Mouse (Mus musculus) adrenal gland, postnatal 4 days (tissue): ENCODE measurements around the gene Ap1s2. TPM values are rescaled to one million over a fixed set of nuclear protein-coding genes. Genes with fewer than 3 reads are reported as not detected.

ENCODE experiments used
- DNase-seq, 2 experiments: peaks; one replicate each; pipeline ENCODE4 v3.0.0; 2021 to 2022; ENCODE audit warnings: low spot score in 2 of 2, mixed read lengths in 2 of 2
- total RNA-seq, 2 experiments: library from RNA; stranded (reverse); gene quantifications; 2 replicates each; pipeline ENCODE4 v1.2.3; 2021

Gene Ap1s2
- total RNA-seq, 2 experiments from 2014 or later = 21.6 to 23.5 TPM

DNA sequence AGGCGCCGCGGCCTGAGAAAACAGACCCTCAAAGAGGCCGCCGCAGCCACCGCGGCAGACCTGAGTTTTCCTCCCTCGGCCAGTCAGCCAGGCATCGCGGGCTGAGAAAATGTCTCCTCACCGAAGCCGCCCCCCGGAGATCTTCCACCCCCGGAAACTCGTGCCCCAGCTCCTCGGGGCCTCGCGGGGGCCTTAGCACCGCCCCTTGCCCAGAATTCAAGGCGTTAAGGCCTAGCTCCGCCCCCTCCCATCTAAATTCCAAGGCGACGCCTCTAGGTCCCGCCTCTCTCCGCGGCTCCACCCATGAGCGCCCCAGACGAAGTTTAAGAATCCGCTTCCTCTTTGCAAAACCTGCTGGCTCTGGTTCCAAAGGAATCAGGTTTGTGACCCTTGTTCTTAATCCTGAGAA lies 49.7 kb downstream of the Ap1s2 start, which contains the start of gene Zrsr2:
TSS of gene Zrsr2 (minus strand) at position 195 of the 409 bp plus-strand sequence.
- DNase-seq = peak; percentile 50 to 70

GRCm38 (mm10) chrX:163981092-163981491 lies 72.3 kb downstream of the Ap1s2 start:
- DNase-seq = no peak

GRCm38 (mm10) chrX:163981500-163981899 lies 72.7 kb downstream of the Ap1s2 start:
- no peak for DNase-seq

DNA sequence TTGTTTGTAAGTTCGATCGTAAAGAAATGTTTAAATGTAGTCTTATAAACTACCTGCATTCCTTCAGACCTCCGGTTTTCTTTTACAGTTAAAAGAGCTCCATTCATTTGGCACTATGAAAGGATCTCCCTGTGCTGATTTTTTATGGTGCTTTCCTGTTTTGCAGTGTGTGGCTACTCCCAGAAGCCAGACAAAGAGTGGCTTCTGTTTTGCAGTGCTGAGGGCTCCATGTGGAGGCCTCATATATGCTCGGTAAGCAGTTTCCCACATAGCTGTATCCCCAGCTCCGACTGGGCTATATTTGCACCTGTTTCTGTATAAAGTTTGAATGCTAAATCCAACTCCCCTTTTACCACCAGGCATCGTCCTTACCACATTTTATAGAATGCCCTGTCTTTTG lies 73.3 kb downstream of the Ap1s2 start:
- no peak for DNase-seq

Other genes with a start within 250 kb of the Ap1s2 start
- gene Rnf138rt1, start 147.7 kb upstream of the Ap1s2 start, total RNA-seq = 1 to 10 TPM; 1.9 to 2.3 TPM
- gene Zrsr2, start 49.6 kb downstream of the Ap1s2 start, total RNA-seq = 10 to 100 TPM; 33.0 to 34.3 TPM
- gene Car5b, start 119.0 kb downstream of the Ap1s2 start, total RNA-seq = 1 to 10 TPM; 1.5 to 4.2 TPM
- gene Siah1b, start 167.5 kb downstream of the Ap1s2 start, total RNA-seq = 10 to 100 TPM in 1 of 2 experiments, 1 to 10 TPM in 1; 9.9 to 12.2 TPM
- 10 to 100 TPM in 1 of 2 experiments, under 1 TPM in 1; 0.90 to 26.4 TPM for gene Cltrn, start 179.8 kb downstream of the Ap1s2 start, total RNA-seq
- 10 to 100 TPM; 68.6 to 73.6 TPM for gene Ace2, start 230.3 kb downstream of the Ap1s2 start, total RNA-seq